Mouse (Mus musculus) ES-E14 (cell line): ENCODE measurements around the gene Phb2.

Source experiments
- ZC3H11A ChIP-seq: IDR thresholded peaks from 2 replicates; pipeline ENCODE4 v1.6.1; 2012; ENCODE audit warnings: low read depth, mild to moderate bottlenecking, inconsistent platforms, low read length, borderline replicate concordance
- ZNF384 ChIP-seq: IDR thresholded peaks from 2 replicates; pipeline ENCODE4 v1.6.1; 2012; ENCODE audit warnings: low read depth, low read length, inconsistent platforms

GRCm38 (mm10) chr6:124750405-124750804 is 38.3 kb downstream of the Phb2 start:
- no peak for TF ChIP-seq ZC3H11A
- TF ChIP-seq ZNF384 = no peak
